Mouse (Mus musculus) spleen, postnatal 36 days (tissue): ENCODE results near the gene Pilra.
A peak's percentile ranks its signal among the peaks of the same experiment; 100 is the strongest.

Source experiments
- DNase-seq, 2 experiments: peaks; one replicate each; pipeline ENCODE4 v3.0.0; 2022; ENCODE audit warnings: low spot score in 2 of 2, mixed read lengths in 1 of 2

Pilra gene

DNA sequence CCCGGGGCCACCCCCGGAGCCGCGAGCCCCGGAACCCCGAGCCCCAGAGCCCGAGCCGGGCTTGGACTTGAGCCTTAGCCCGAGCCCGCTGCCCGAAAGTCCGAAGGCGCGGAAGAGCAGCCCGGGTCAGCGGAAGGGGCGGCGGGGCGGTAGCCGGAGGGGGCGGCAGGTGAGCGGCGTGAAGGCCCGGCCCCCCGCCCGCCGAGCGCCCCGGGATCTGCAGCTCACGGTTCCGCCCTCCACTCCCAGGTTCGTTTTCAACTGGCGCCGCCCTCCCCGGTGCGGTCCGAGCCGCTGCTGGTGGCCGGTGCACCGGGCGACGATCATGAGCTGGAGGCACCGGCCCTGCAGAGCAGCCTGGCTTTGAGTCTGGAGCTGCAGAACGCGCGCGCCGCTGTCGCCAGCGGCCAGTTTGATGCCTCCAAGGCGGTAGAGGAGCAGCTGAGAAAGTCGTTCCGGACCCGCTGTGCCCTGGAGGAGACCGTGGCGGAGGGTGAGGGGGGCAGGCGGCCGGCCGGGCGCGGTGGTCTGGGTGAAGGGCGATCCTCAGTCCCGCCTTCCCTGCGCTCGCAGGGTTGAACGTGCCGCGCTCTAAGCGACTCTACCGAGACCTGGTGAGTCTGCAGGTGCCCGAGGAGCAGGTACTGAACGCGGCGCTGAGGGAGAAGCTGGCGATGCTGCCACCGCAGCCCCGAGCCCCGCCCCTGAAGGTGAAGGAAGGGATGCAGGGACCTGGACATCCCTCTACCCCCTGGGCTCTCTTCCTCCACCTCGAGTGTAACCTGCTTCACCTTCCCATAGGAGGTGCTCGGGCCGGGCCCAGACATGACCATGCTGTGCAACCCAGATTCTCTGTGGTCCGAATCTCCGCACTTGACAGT, 56.8 kb downstream of the Pilra start:
- peak; percentile 44 to 46 for DNase-seq

DNA sequence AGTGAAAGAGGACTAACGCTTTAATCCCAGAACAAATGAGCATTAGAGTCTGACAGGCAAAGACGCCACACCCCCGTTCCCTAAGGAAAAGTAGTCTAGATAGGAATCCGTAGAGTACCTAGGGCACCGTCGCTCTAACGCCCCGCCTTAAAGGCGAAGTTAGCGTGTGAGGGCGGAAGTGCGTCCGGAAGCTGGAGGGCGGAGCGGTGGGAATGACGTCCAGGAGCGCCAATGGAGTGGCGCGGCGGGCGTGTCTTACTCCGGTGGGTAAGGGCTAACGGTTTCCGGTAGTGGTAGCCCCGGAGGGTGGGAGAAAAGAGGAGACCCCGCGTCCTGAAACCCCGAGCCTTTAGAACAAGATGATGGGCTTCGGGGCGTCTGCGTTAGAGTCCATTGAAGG, 57.4 kb downstream of the Pilra start, which contains the start of gene Ppp1r35:
Ppp1r35 (plus strand) TSS at position 215 of the 400 bp plus-strand sequence.
- peak; percentile 94 to 95 for DNase-seq

DNA sequence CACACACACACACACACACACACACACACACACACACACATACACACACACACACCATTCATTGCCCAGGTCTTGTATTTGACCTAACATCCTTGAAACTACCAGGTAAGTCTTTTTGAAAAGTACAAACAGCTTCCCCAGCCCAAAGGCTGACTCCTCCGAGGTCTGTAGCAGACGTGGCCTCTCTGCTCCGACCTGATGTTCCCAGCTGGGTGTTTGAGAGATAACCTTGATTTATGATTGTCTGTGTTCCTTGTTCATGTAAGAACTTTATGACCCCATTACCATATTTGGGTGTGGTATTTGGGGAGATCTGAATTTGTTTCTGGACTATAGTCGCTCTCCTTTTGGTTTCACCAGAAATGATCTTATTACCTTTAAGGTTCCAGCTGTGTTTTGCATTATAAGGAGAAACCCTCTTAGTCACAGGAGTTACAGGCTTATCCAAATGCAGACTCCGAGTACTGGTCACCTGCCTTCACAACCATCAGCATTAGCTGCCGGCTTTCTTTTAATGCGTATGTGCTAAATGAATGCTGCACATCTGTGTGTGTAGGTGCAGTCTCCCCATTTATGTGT, 58.7 kb downstream of the Pilra start:
- DNase-seq: no peak

DNA sequence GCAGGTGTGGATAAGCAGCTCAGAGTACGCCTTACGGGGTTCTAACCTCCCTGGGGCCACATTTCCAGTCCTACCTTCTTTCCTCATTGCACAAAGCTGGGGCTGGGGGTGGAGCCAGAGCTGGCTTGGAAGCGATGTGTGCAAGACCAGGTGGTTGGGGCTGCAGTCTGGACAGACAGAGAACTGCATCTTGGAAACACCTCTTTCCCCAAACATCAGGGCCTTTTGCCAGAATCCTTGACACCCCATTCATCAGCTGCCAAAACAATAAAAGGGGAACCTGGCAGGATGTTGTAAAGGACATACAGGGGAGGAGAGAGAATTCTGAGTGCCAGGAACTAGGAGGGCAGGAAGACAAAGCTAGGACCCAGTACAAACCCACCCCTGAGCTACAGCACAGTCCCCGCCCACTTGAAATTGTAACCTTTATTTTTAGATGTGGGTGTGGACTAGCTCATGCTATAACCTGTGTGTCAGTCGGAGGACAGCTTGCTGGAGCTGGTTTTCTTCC, 59.6 kb downstream of the Pilra start:
- peak in 1 of 2 experiments; percentile 37 for DNase-seq

DNA sequence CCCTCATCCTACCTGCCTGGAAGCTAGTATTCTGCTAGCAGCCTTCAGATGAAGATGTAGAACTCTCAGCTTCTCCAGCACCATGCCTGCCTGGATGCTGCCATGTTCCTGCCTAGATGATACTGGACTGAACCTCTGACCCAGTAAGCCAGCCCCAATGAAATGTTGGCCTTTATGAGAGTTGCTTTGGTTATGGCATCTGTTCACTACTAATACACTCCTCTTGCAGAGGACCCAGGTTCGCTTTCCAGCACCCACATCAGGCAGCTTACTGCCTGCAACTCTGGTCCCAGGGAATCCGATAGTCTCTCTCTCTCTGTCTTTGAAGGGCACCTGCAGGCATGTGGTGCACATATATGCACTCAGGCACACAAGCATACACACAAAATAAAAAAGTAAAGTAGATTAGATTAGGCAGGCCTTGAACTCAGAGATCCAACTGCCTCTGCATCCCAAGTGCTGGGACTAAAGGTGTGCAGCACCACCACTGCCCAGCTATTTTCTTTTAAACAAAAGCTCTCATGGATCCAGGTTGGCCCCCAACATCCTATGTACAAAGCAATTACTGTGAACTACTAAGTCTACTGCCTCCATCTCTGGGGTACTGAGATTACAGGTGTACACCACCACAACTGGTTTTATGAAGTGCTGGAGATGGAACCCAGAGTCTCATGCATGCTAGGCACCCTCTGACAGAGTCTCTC, 60.3 kb downstream of the Pilra start:
- DNase-seq: no peak

DNA sequence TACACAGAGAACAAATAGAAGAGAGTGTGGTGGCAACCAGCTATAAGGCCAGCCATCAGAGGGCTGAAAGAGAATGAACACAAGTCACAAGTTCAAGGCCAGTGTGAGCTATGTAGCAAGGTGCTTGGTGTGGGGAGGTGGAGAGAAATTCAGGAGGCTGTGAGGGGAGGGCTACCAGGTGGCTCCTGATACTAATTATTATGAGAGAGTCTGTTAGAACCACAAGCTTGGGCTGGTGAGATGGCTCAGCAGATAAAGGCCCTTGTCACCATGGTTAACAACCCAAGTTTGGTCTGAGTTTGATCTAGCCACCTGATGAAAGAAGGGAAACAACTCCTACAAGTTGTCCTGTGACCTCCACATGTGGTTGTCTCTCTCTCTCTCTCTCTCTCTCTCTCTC, 63.3 kb downstream of the Pilra start:
- no peak for DNase-seq
